In the genomic region with DNA sequence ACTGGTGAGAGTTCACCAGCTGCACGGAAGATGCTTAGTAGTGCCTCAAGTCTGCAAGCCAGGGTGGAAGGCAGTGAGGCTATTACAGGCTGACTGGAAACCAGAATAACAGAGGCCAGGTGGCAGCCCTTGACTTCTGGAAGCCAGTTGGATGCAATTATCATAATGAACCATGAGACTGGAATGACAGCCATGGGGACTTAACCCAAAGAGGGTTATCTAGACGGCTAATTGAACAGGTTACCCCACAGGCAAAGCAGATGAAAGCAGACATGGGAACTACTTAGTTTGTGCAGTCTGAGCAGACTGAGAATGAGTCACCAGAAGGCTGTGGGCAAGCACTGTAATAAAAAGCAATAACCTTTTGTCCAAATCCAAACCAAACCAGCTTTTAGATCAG, we compare ENCODE assay signal across 20 mouse cellular contexts. TPM values are rescaled to one million over a fixed set of nuclear protein-coding genes. Genes with fewer than 3 reads are reported as not detected.
"Had no signal": no experiment of that assay in that cellular context is flagged by ENCODE, and none has a peak within 500 bp of the region (broad histone marks: within the 10 kb centered on the region; RNA-seq: fewer than 3 reads in every experiment).

No protein-coding gene starts in this region.

- H3K4me2 ChIP-seq: limb, embryonic 12.5 days; liver, embryonic 13.5 days; lung, embryonic 15.5 days; midbrain, embryonic 11.5 days; stomach, embryonic 15.5 days had no signal

- H3K4me3 ChIP-seq: limb, embryonic 12.5 days; liver, embryonic 13.5 days; lung, embryonic 15.5 days; megakaryocyte, embryonic 14.5 days; stomach, embryonic 15.5 days had no signal

- H3K9me3 ChIP-seq: limb, embryonic 12.5 days; liver, embryonic 13.5 days; lung, embryonic 15.5 days; megakaryocyte, embryonic 14.5 days; stomach, embryonic 15.5 days had no signal

- ATAC-seq: liver, postnatal 0 days had no signal

- DNase-seq: kidney, adult 8-10 months; kidney, postnatal 36 days; layer of hippocampus, adult 9-11 months; layer of hippocampus, postnatal 36 days; liver; liver, embryonic 13.5 days; liver, postnatal 0 days; lung, postnatal 14 days; right cerebral cortex, adult 18-20 months; right cerebral cortex, postnatal 25 days; thymus, adult 2 months; thymus, postnatal 25 days had no signal

- H3K4me1 ChIP-seq: limb, embryonic 12.5 days; liver, embryonic 13.5 days; lung, embryonic 15.5 days; megakaryocyte, embryonic 14.5 days; stomach, embryonic 15.5 days had no signal

- H3K27me3 ChIP-seq: limb, embryonic 12.5 days; liver, embryonic 13.5 days; lung, embryonic 15.5 days; megakaryocyte, embryonic 14.5 days; stomach, embryonic 15.5 days had no signal

- H3K36me3 ChIP-seq: limb, embryonic 12.5 days; liver, embryonic 13.5 days; lung, embryonic 15.5 days; stomach, embryonic 15.5 days had no signal

- H3K9ac ChIP-seq: limb, embryonic 12.5 days; liver, embryonic 13.5 days; liver, postnatal 0 days; lung, embryonic 15.5 days; stomach, embryonic 15.5 days had no signal

- H3K27ac ChIP-seq: kidney, postnatal 0 days; limb, embryonic 12.5 days; liver, embryonic 13.5 days; lung, embryonic 15.5 days; macrophage; stomach, embryonic 15.5 days had no signal

RNA-seq across cellular contexts. Expression of a gene that starts 28.8 kb away (rescaled TPM):
- total RNA-seq: neutrophil, adult 5-6 weeks had no signal
- polyA plus RNA-seq: macrophage had no signal
